Mouse (Mus musculus) heart, adult 2 months (tissue): ENCODE measurements around the gene Dhrs11.
"Not testable (repeated sequence)": the region's sequence is repeated elsewhere in the genome, so short reads cannot be mapped to it uniquely, and the experiment has no call there.

ENCODE experiments used
- CTCF ChIP-seq: fragments of 200-600 bp; IDR thresholded peaks from 2 replicates; pipeline ENCODE4 v1.8.1; 2022; ENCODE audit warnings: antibody characterized with exemption, mild to moderate bottlenecking, moderate library complexity
- EP300 ChIP-seq: fragments of 200-500 bp; IDR thresholded peaks from 2 replicates; pipeline ENCODE4 v1.6.1; 2011; ENCODE audit warnings: low read depth, low read length, control low read depth; ENCODE audit not compliant: insufficient read depth
- POLR2A ChIP-seq: fragments of 200-500 bp; IDR thresholded peaks from 2 replicates; pipeline ENCODE4 v1.6.1; 2011; ENCODE audit warnings: mild to moderate bottlenecking, low read depth, low read length, control low read depth; ENCODE audit not compliant: insufficient read depth

DNA sequence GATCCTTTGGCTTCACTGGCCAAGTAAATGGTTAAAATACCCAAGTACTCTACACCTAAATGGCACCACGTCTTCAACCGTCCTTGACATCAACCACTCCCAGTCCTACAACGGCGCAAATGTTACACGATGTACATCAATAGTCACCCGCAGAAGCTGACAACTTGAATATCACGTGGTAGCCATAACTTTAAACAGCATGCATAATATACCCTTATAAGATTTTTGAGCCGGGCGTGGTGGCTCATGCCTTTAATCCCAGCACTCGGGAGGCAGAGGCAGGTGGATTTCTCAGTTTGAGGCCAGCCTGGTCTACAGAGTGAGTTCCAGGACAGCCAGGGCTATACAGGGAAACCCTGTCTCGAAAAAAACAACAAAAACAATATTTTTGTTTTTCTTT, 701 bp upstream of the Dhrs11 start:
- not testable (repeated sequence) for TF ChIP-seq CTCF, EP300, POLR2A
